Mouse (Mus musculus) MEL (cell line): Measurements from ENCODE around the gene Wars. TPM values are rescaled to one million over a fixed set of nuclear protein-coding genes. Genes with fewer than 3 reads are reported as not detected.

Experiments
- DNase-seq: peaks from one replicate; pipeline ENCODE4 v3.0.0; 2011; ENCODE audit warnings: low read depth, low spot score
- H3K27ac ChIP-seq: 2 replicates; pipeline ENCODE4 v1.5.1; 2012; ENCODE audit warnings: low read depth, mild to moderate bottlenecking, control low read depth, low read length, moderate library complexity; ENCODE audit not compliant: control insufficient read depth
- H3K27me3 ChIP-seq, 2 experiments: fragments of 150-350 bp in 1 of 2; sonication (generic) in 1 of 2; 2 replicates each; pipeline ENCODE4 v1.6.1; 2012; ENCODE audit warnings: low read length in 2 of 2, mild to moderate bottlenecking in 2 of 2, improper control_type of control experiment in 1 of 2, moderate library complexity in 1 of 2; ENCODE audit not compliant: insufficient read depth in 2 of 2, control insufficient read depth in 1 of 2
- H3K36me3 ChIP-seq, 2 experiments: 2 replicates each; pipeline ENCODE4 v1.6.1; 2012 to 2014; ENCODE audit warnings: low read length in 2 of 2, improper control_type of control experiment in 1 of 2, inconsistent platforms in 1 of 2, mild to moderate bottlenecking in 1 of 2; ENCODE audit not compliant: insufficient read depth in 2 of 2, control insufficient read depth in 1 of 2
- H3K4me1 ChIP-seq, 2 experiments: fragments of 150-350 bp in 1 of 2; sonication (generic) in 1 of 2; 2 replicates each; pipeline ENCODE4 v1.6.1; 2012; ENCODE audit warnings: low read length in 2 of 2, improper control_type of control experiment in 1 of 2, mild to moderate bottlenecking in 1 of 2; ENCODE audit not compliant: insufficient read depth in 2 of 2, control insufficient read depth in 1 of 2
- H3K4me3 ChIP-seq, 2 experiments: fragments of 150-350 bp in 1 of 2; sonication (generic) in 1 of 2; 2 replicates each; pipeline ENCODE4 v1.5.1; 2012; ENCODE audit warnings: low read depth in 2 of 2, low read length in 2 of 2, mild to moderate bottlenecking in 2 of 2, moderate library complexity in 2 of 2, control low read depth in 1 of 2, improper control_type of control experiment in 1 of 2; ENCODE audit not compliant: control insufficient read depth in 1 of 2, insufficient read depth in 1 of 2
- H3K79me2 ChIP-seq: 2 replicates; pipeline ENCODE4 v1.6.1; 2012; ENCODE audit warnings: mild to moderate bottlenecking, low read length, moderate library complexity; ENCODE audit not compliant: control insufficient read depth, poor library complexity, insufficient read depth
- H3K9ac ChIP-seq: 2 replicates; pipeline ENCODE4 v1.6.1; 2012; ENCODE audit warnings: low read depth, mild to moderate bottlenecking, control low read depth, low read length, moderate library complexity; ENCODE audit not compliant: control insufficient read depth, poor library complexity, severe bottlenecking
- H3K9me3 ChIP-seq: fragments of 150-350 bp; sonication (generic); replicated peaks from 2 replicates; pipeline ENCODE4 v1.6.1; 2012; ENCODE audit warnings: mild to moderate bottlenecking, low read length, improper control_type of control experiment, moderate library complexity; ENCODE audit not compliant: insufficient read depth
- CHD1 ChIP-seq: IDR thresholded peaks from 2 replicates; pipeline ENCODE4 v1.6.1; 2012; ENCODE audit warnings: low read depth, mild to moderate bottlenecking, inconsistent platforms, low read length, improper control_type of control experiment
- CHD2 ChIP-seq: IDR thresholded peaks from 2 replicates; pipeline ENCODE4 v1.6.1; 2011; ENCODE audit warnings: low read length, improper control_type of control experiment
- CTCF ChIP-seq, 3 experiments: IDR thresholded peaks in 2 of 3; conservative IDR thresholded peaks in 1 of 3; 2 replicates each; pipeline ENCODE4 v1.5.1; 2011 to 2012; ENCODE audit warnings: low read length in 3 of 3, low read depth in 2 of 3, mild to moderate bottlenecking in 2 of 3, improper control_type of control experiment in 1 of 3, inconsistent platforms in 1 of 3, mixed read lengths in 1 of 3, moderate library complexity in 1 of 3; ENCODE audit not compliant: control insufficient read depth in 1 of 3, insufficient read depth in 1 of 3, poor library complexity in 1 of 3, severe bottlenecking in 1 of 3
- E2F4 ChIP-seq: IDR thresholded peaks from 2 replicates; pipeline ENCODE4 v1.6.1; 2011; ENCODE audit warnings: low read depth, low read length, improper control_type of control experiment, borderline replicate concordance
- ETS1 ChIP-seq: IDR thresholded peaks from 2 replicates; pipeline ENCODE4 v1.6.1; 2012; ENCODE audit warnings: low read depth, mild to moderate bottlenecking, inconsistent platforms, low read length, improper control_type of control experiment, moderate library complexity
- GABPA ChIP-seq: IDR thresholded peaks from 2 replicates; pipeline ENCODE4 v1.6.1; 2012; ENCODE audit warnings: low read depth, mild to moderate bottlenecking, inconsistent platforms, low read length, improper control_type of control experiment, moderate library complexity
- HCFC1 ChIP-seq: IDR thresholded peaks from 2 replicates; pipeline ENCODE4 v1.6.1; 2012; ENCODE audit warnings: low read depth, mild to moderate bottlenecking, inconsistent platforms, low read length, improper control_type of control experiment, moderate library complexity
- JUND ChIP-seq: IDR thresholded peaks from 2 replicates; pipeline ENCODE4 v1.6.1; 2011; ENCODE audit warnings: low read depth, mild to moderate bottlenecking, improper control_type of control experiment, low read length
- KAT2A ChIP-seq: conservative IDR thresholded peaks from 2 replicates; pipeline ENCODE4 v1.6.1; 2012; ENCODE audit warnings: low read depth, low read length, improper control_type of control experiment, inconsistent platforms
- MAFK ChIP-seq: IDR thresholded peaks from 2 replicates; pipeline ENCODE4 v1.6.1; 2011; ENCODE audit warnings: low read depth, mild to moderate bottlenecking, low read length, improper control_type of control experiment, borderline replicate concordance
- MAX ChIP-seq: IDR thresholded peaks from 2 replicates; pipeline ENCODE4 v1.6.1; 2011; ENCODE audit warnings: low read length, improper control_type of control experiment
- MAZ ChIP-seq: IDR thresholded peaks from 2 replicates; pipeline ENCODE4 v1.6.1; 2012; ENCODE audit warnings: low read depth, mild to moderate bottlenecking, inconsistent platforms, low read length, improper control_type of control experiment
- NRF1 ChIP-seq: IDR thresholded peaks from 2 replicates; pipeline ENCODE4 v1.6.1; 2014; ENCODE audit warnings: low read depth, mild to moderate bottlenecking, inconsistent platforms, low read length, improper control_type of control experiment, moderate library complexity; ENCODE audit not compliant: poor library complexity, insufficient read depth, severe bottlenecking
- POLR2A ChIP-seq, 2 experiments: IDR thresholded peaks; 2 replicates each; pipeline ENCODE4 v1.6.1; 2011 to 2012; ENCODE audit warnings: low read length in 2 of 2, mild to moderate bottlenecking in 2 of 2, control low read depth in 1 of 2, improper control_type of control experiment in 1 of 2, low read depth in 1 of 2, moderate library complexity in 1 of 2; ENCODE audit not compliant: control insufficient read depth in 1 of 2, insufficient read depth in 1 of 2, poor library complexity in 1 of 2
- POLR2AphosphoS2 ChIP-seq: IDR thresholded peaks from 2 replicates; pipeline ENCODE4 v1.6.1; 2011; ENCODE audit warnings: low read length, improper control_type of control experiment
- POLR2AphosphoS5 ChIP-seq: IDR thresholded peaks from 2 replicates; pipeline ENCODE4 v1.6.1; 2012; ENCODE audit warnings: low read depth, borderline replicate concordance, mild to moderate bottlenecking, inconsistent platforms, low read length, moderate library complexity, mixed read lengths
- SIN3A ChIP-seq: IDR thresholded peaks from 2 replicates; pipeline ENCODE4 v1.6.1; 2012; ENCODE audit warnings: low read length, improper control_type of control experiment, inconsistent platforms
- TBP ChIP-seq: IDR thresholded peaks from 2 replicates; pipeline ENCODE4 v1.8.0; 2011; ENCODE audit warnings: low read depth, low read length, improper control_type of control experiment
- TCF12 ChIP-seq: IDR thresholded peaks from 2 replicates; pipeline ENCODE4 v1.6.1; 2014; ENCODE audit warnings: low read depth, mild to moderate bottlenecking, inconsistent platforms, low read length, improper control_type of control experiment, moderate library complexity
- UBTF ChIP-seq: IDR thresholded peaks from 2 replicates; pipeline ENCODE4 v1.6.1; 2012; ENCODE audit warnings: low read depth, mild to moderate bottlenecking, inconsistent platforms, low read length, improper control_type of control experiment, moderate library complexity, borderline replicate concordance; ENCODE audit not compliant: insufficient read depth
- USF1 ChIP-seq: IDR thresholded peaks from 2 replicates; pipeline ENCODE4 v1.6.1; 2014; ENCODE audit warnings: low read depth, mild to moderate bottlenecking, inconsistent platforms, low read length, improper control_type of control experiment, moderate library complexity
- USF2 ChIP-seq, 2 experiments: IDR thresholded peaks; 2 replicates each; pipeline ENCODE4 v1.6.1; 2011 to 2012; ENCODE audit warnings: improper control_type of control experiment in 2 of 2, low read length in 2 of 2, borderline replicate concordance in 1 of 2, inconsistent platforms in 1 of 2, low read depth in 1 of 2, mild to moderate bottlenecking in 1 of 2; ENCODE audit not compliant: insufficient read depth in 1 of 2
- ZKSCAN1 ChIP-seq: IDR thresholded peaks from 2 replicates; pipeline ENCODE4 v1.6.1; 2012; ENCODE audit warnings: low read depth, mild to moderate bottlenecking, inconsistent platforms, low read length, improper control_type of control experiment, moderate library complexity
- ZMIZ1 ChIP-seq: IDR thresholded peaks from 2 replicates; pipeline ENCODE4 v1.6.1; 2012; ENCODE audit warnings: low read depth, mild to moderate bottlenecking, inconsistent platforms, low read length, improper control_type of control experiment, moderate library complexity
- ZNF384 ChIP-seq: IDR thresholded peaks from 2 replicates; pipeline ENCODE4 v1.6.1; 2012; ENCODE audit warnings: low read depth, mild to moderate bottlenecking, inconsistent platforms, low read length, improper control_type of control experiment
- polyA plus RNA-seq, 2 experiments: library from polyadenylated mRNA; stranded (reverse) in 1 of 2; unstranded in 1 of 2; fragments of >175 nt in 1 of 2; fragments of >200 nt in 1 of 2; gene quantifications; 2 replicates each; pipeline versions ENCODE4 v1.2.1 to v1.2.4; 2012; ENCODE audit warnings: low replicate concordance in 2 of 2, low read depth in 1 of 2; ENCODE audit not compliant: insufficient read length in 2 of 2, insufficient read depth in 1 of 2, missing spikeins in 1 of 2
- total RNA-seq: library from RNA; depleted of rRNA; stranded (reverse); fragments of 300-350 nt; gene quantifications from 2 replicates; pipeline ENCODE4 v1.2.3, GENCODE M21; 2012

Wars gene
- total and polyA plus RNA-seq, 3 experiments, result 85.7 to 836 (median 98.4) TPM

DNA sequence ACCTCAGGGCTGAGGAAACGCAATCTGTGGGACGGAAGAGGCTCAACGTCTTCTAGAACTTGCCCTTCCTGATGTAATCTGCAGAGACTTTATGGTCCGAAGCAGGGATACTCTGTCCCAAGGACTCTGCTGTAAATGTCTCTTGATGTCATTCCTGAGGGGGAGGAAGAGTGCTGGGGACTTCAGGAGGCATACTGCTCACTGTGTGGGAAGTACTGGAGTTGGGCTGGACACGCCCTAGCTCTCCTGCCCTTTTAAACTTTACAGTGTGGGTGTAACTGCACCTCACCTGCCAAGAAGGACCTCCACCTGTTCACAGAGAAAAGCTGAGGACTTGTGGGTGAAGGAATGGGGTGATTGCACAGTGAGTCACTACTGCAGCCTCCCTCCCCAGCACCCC lies 13.4 kb downstream of the Wars start:
- Histone ChIP-seq H3K79me2 (no peaks in the 10 kb centered on the region), H3K36me3 (peaks cover 0 to 15% of the 10 kb centered on the region in 2 experiments; a peak in 2 of 4 replicates), H3K9me3 (no peaks in the 10 kb centered on the region), H3K4me3 (no peak overlapping the region), H3K9ac (no peak overlapping the region), H3K4me1 (no peaks in the 10 kb centered on the region), H3K27me3 (no peaks in the 10 kb centered on the region), H3K27ac (no peak overlapping the region)
- TF ChIP-seq GABPA, result no peak
- no peak for TF ChIP-seq NRF1
- no peak for TF ChIP-seq POLR2AphosphoS5
- TF ChIP-seq JUND, result no peak
- TF ChIP-seq MAFK, result no peak
- no peak for TF ChIP-seq KAT2A
- no peak for TF ChIP-seq USF1
- TF ChIP-seq POLR2A (IDR thresholded peaks at IDR 0.05; ENCODE audit: control insufficient read depth in 1 of 2, insufficient read depth in 1 of 2, low read depth in 1 of 2, low read length in 2 of 2, poor library complexity in 1 of 2), result no peak
- no peak for TF ChIP-seq ZMIZ1
- no peak for TF ChIP-seq ETS1
- no peak for TF ChIP-seq HCFC1
- no peak for TF ChIP-seq ZKSCAN1
- no peak for TF ChIP-seq SIN3A
- TF ChIP-seq TBP, result no peak
- TF ChIP-seq POLR2AphosphoS2, result no peak
- TF ChIP-seq MAZ, result no peak
- no peak for TF ChIP-seq TCF12
- no peak for TF ChIP-seq CTCF (IDR thresholded peaks at IDR 0.05 in 2 of 3, conservative IDR thresholded peaks at IDR 0.05 in 1 of 3; ENCODE audit: control insufficient read depth in 1 of 3, insufficient read depth in 1 of 3, low read depth in 2 of 3, low read length in 3 of 3, poor library complexity in 1 of 3, severe bottlenecking in 1 of 3)
- no peak for DNase-seq

DNA sequence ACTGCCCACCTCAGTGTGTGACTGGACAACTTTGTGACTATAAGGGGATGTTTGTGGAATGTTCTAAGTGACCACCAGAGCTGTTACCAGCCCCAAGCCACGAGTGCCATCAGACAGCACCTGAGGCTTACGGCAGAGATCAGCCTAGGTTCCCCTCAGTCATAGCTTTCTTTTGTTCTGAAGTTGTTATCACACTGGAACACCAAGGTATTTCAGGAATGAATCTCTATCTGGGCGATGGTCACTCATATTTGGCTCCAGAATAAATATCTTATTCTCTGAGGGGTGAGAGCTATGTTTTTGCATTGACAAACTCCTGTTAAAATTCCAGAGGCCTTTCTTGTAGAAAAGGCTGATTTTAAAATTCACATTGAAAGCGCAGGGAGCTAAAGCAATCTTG lies 14.8 kb downstream of the Wars start:
- no peak for DNase-seq
- no peak overlapping the region for H3K27ac ChIP-seq
- H3K4me3 ChIP-seq, result no peak overlapping the region
- H3K9ac ChIP-seq, result no peak overlapping the region
- TF ChIP-seq ZNF384 (no peak), CHD2 (no peak), UBTF (no peak), JUND (no peak), CHD1 (no peak), E2F4 (no peak), SIN3A (no peak), ZKSCAN1 (no peak), MAX (no peak), HCFC1 (no peak), POLR2AphosphoS5 (no peak), TBP (no peak), USF2 (IDR thresholded peaks at IDR 0.05; ENCODE audit: borderline replicate concordance in 1 of 2, insufficient read depth in 1 of 2, low read depth in 1 of 2, low read length in 2 of 2) (no peak), TCF12 (no peak)
- peaks cover 0 to 9% of the 10 kb centered on the region in 2 experiments; a peak in 2 of 4 replicates for H3K36me3 ChIP-seq
- no peaks in the 10 kb centered on the region for H3K9me3 ChIP-seq
- no peaks in the 10 kb centered on the region for H3K27me3 ChIP-seq
- H3K79me2 ChIP-seq, result no peaks in the 10 kb centered on the region
- H3K4me1 ChIP-seq, result no peaks in the 10 kb centered on the region
